Mouse (Mus musculus): ENCODE data around the gene Lmbr1l.

GRCm38 (mm10) chr15:98881656-98882008 is 36.4 kb downstream of the Lmbr1l start:
- no peak for TF ChIP-seq CTCF (IDR thresholded peaks at IDR 0.05; ENCODE audit: insufficient read depth, low read depth, low read length)
- TF ChIP-seq POLR2A (IDR thresholded peaks at IDR 0.05; ENCODE audit: insufficient read depth, low read depth, low read length), result no peak
